22 mouse cellular contexts compared by ENCODE assay signal in genomic region chr11:96879359-96879758, GRCm38 (mm10). TPM values are rescaled to one million over a fixed set of nuclear protein-coding genes. Genes with fewer than 3 reads are reported as not detected.
DNase-seq lines count a peak whose midpoint lies in the region; ATAC-seq and TF ChIP-seq lines count a peak whose summit lies in the region.
"Had no signal": no experiment of that assay in that cellular context is flagged by ENCODE, and none has a peak within 500 bp of the region (broad histone marks: within the 10 kb centered on the region; RNA-seq: fewer than 3 reads in every experiment).

No protein-coding gene starts in this region.

- WGBS in liver, adult 2 months, result 43% methylated on average over 7 of the region's 7 CpGs
- WGBS in liver, embryonic 11.5 days, result 25% methylated on average over 7 of the region's 7 CpGs
- WGBS in embryonic facial prominence, embryonic 11.5 days, result 30% methylated on average over 7 of the region's 7 CpGs
- whole genome bisulfite sequencing in hindbrain, embryonic 14.5 days, result 6% methylated on average over 7 of the region's 7 CpGs
- WGBS in neural tube, embryonic 13.5 days, result 12% methylated on average over 7 of the region's 7 CpGs

- H3K79me2 ChIP-seq in liver, adult 2 months (ENCODE audit: control insufficient read depth, insufficient read depth, low read length), result no peaks in the 10 kb centered on the region

- peak overlapping the region; percentile 37 for H3K27ac ChIP-seq in liver, adult 2 months (replicated peaks; ENCODE audit: insufficient read depth, low read depth, low read length)
- H3K27ac ChIP-seq in liver, embryonic 11.5 days (ENCODE audit: low read depth, low read length), result no peak overlapping the region
- H3K27ac ChIP-seq in embryonic facial prominence, embryonic 11.5 days (replicated peaks; ENCODE audit: low read depth, low read length), result peak overlapping the region; percentile 13
- H3K27ac ChIP-seq in hindbrain, embryonic 14.5 days, result peak overlapping the region; percentile 100
- H3K27ac ChIP-seq in neural tube, embryonic 13.5 days (replicated peaks), result peak overlapping the region; percentile 99
- H3K27ac ChIP-seq: embryonic facial prominence, embryonic 13.5 days; liver, embryonic 14.5 days had no signal

- TF ChIP-seq POLR2A in liver, adult 2 months (IDR thresholded peaks at IDR 0.05; ENCODE audit: extremely low read depth, insufficient read depth, low read length), result no peak

- H3K4me3 ChIP-seq in liver, adult 2 months (ENCODE audit: insufficient read depth, low read depth, low read length), result peak overlapping the region; percentile 26; the same call in 1 of the 2 replicates
- no peak overlapping the region for H3K4me3 ChIP-seq in liver, embryonic 11.5 days (ENCODE audit: low read depth, low read length)
- H3K4me3 ChIP-seq in embryonic facial prominence, embryonic 11.5 days (ENCODE audit: low read depth, low read length), result no peak overlapping the region
- H3K4me3 ChIP-seq in hindbrain, embryonic 14.5 days (replicated peaks; ENCODE audit: low read length), result no peak overlapping the region
- H3K4me3 ChIP-seq in neural tube, embryonic 13.5 days, result no peak overlapping the region
- H3K4me3 ChIP-seq: embryonic facial prominence, embryonic 13.5 days; heart, embryonic 12.5 days; megakaryocyte, embryonic 14.5 days had no signal

- no peak for DNase-seq in liver, adult 2 months (ENCODE audit: extremely low read depth, low read depth, low spot score)
- DNase-seq in liver, embryonic 11.5 days (ENCODE audit: low spot score), result no peak
- no peak for DNase-seq in embryonic facial prominence, embryonic 11.5 days (ENCODE audit: low spot score)
- DNase-seq in hindbrain, embryonic 14.5 days (ENCODE audit: low spot score), result no peak
- DNase-seq in layer of hippocampus, postnatal 10 days (ENCODE audit: low spot score in 2 of 2), result no peak
- DNase-seq in kidney, postnatal 36 days, result no peak
- DNase-seq: adrenal gland, postnatal 10 days; cerebellum, adult 9-10 months; gastrocnemius, postnatal 36 days; heart, postnatal 36 days; kidney, adult 11 months; kidney, postnatal 4 days; left cerebral cortex, postnatal 4 days; lung, postnatal 10 days; thymus, adult 2 months had no signal

- H3K36me3 ChIP-seq in liver, adult 2 months (ENCODE audit: control insufficient read depth, insufficient read depth, low read length), result no peaks in the 10 kb centered on the region
- no peaks in the 10 kb centered on the region for H3K36me3 ChIP-seq in liver, embryonic 11.5 days (ENCODE audit: control insufficient read depth, insufficient read depth, low read length)
- no peaks in the 10 kb centered on the region for H3K36me3 ChIP-seq in embryonic facial prominence, embryonic 11.5 days (replicated peaks; ENCODE audit: control insufficient read depth, insufficient read depth, low read depth, low read length)
- H3K36me3 ChIP-seq in hindbrain, embryonic 14.5 days (replicated peaks; ENCODE audit: control insufficient read depth, insufficient read depth), result no peaks in the 10 kb centered on the region
- H3K36me3 ChIP-seq in neural tube, embryonic 13.5 days, result no peaks in the 10 kb centered on the region
- H3K36me3 ChIP-seq: embryonic facial prominence, embryonic 13.5 days; heart, embryonic 12.5 days had no signal

- H3K27me3 ChIP-seq in liver, adult 2 months (ENCODE audit: control insufficient read depth, insufficient read depth, low read length), result peaks cover 2% of the 10 kb centered on the region; the same call in 1 of the 2 replicates
- peaks cover 22% of the 10 kb centered on the region for H3K27me3 ChIP-seq in liver, embryonic 11.5 days (replicated peaks; ENCODE audit: control insufficient read depth, insufficient read depth, low read length)
- no peaks in the 10 kb centered on the region for H3K27me3 ChIP-seq in embryonic facial prominence, embryonic 11.5 days (ENCODE audit: control insufficient read depth, insufficient read depth, low read length)
- H3K27me3 ChIP-seq in hindbrain, embryonic 14.5 days (ENCODE audit: control insufficient read depth, insufficient read depth, low read length), result no peaks in the 10 kb centered on the region
- no peaks in the 10 kb centered on the region for H3K27me3 ChIP-seq in neural tube, embryonic 13.5 days

- H3K9ac ChIP-seq in liver, adult 2 months (ENCODE audit: low read depth, low read length), result peak overlapping the region; percentile 21; the same call in 1 of the 2 replicates
- no peak overlapping the region for H3K9ac ChIP-seq in liver, embryonic 11.5 days (ENCODE audit: low read depth, low read length)
- no peak overlapping the region for H3K9ac ChIP-seq in embryonic facial prominence, embryonic 11.5 days (replicated peaks; ENCODE audit: low read length)
- no peak overlapping the region for H3K9ac ChIP-seq in hindbrain, embryonic 14.5 days
- peak overlapping the region; percentile 34; the same call in 1 of the 2 replicates for H3K9ac ChIP-seq in neural tube, embryonic 13.5 days
- H3K9ac ChIP-seq: embryonic facial prominence, embryonic 13.5 days; heart, embryonic 12.5 days; liver, embryonic 14.5 days had no signal

- ATAC-seq in liver, embryonic 11.5 days (replicated peaks; ENCODE audit: low FRiP score), result no peak
- no peak for ATAC-seq in embryonic facial prominence, embryonic 11.5 days (replicated peaks; ENCODE audit: insufficient number of reproducible peaks, low FRiP score, low TSS enrichment, low read depth)
- ATAC-seq in hindbrain, embryonic 14.5 days (ENCODE audit: low FRiP score), result no peak
- no peak for ATAC-seq in neural tube, embryonic 13.5 days (ENCODE audit: low read depth)
- no peak for ATAC-seq in activated CD4-positive, CD25-positive, alpha-beta regulatory T cell, adult 4 months

- no peaks in the 10 kb centered on the region for H3K9me3 ChIP-seq in liver, embryonic 11.5 days (ENCODE audit: control insufficient read depth, low read length)
- H3K9me3 ChIP-seq in embryonic facial prominence, embryonic 11.5 days (replicated peaks; ENCODE audit: control insufficient read depth, low read length), result no peaks in the 10 kb centered on the region
- H3K9me3 ChIP-seq in hindbrain, embryonic 14.5 days (ENCODE audit: control insufficient read depth, low read length), result no peaks in the 10 kb centered on the region
- no peaks in the 10 kb centered on the region for H3K9me3 ChIP-seq in neural tube, embryonic 13.5 days
- H3K9me3 ChIP-seq: embryonic facial prominence, embryonic 13.5 days; heart, embryonic 12.5 days had no signal

- H3K4me2 ChIP-seq in liver, embryonic 11.5 days, result no peak overlapping the region
- no peak overlapping the region for H3K4me2 ChIP-seq in embryonic facial prominence, embryonic 11.5 days (ENCODE audit: low read depth, low read length)
- H3K4me2 ChIP-seq in hindbrain, embryonic 14.5 days (replicated peaks), result no peak overlapping the region
- H3K4me2 ChIP-seq in neural tube, embryonic 13.5 days, result no peak overlapping the region
- H3K4me2 ChIP-seq: embryonic facial prominence, embryonic 13.5 days; heart, embryonic 12.5 days had no signal

- TF ChIP-seq CTCF in liver, adult 2 months (IDR thresholded peaks at IDR 0.05; ENCODE audit: low read depth, low read length), result no peak

- no peaks in the 10 kb centered on the region for H3K4me1 ChIP-seq in liver, adult 2 months (ENCODE audit: control insufficient read depth, insufficient read depth, low read length)
- H3K4me1 ChIP-seq in liver, embryonic 11.5 days (replicated peaks; ENCODE audit: control insufficient read depth, insufficient read depth, low read length), result peaks cover 24% of the 10 kb centered on the region
- H3K4me1 ChIP-seq in embryonic facial prominence, embryonic 11.5 days (ENCODE audit: control insufficient read depth, insufficient read depth, low read length), result peaks cover 9% of the 10 kb centered on the region
- H3K4me1 ChIP-seq in hindbrain, embryonic 14.5 days (replicated peaks; ENCODE audit: control insufficient read depth, insufficient read depth, low read length), result peaks cover 46% of the 10 kb centered on the region
- H3K4me1 ChIP-seq in neural tube, embryonic 13.5 days (replicated peaks), result peaks cover 58% of the 10 kb centered on the region

RNA-seq across cellular contexts. Expression of gene Copz2, which starts 29.7 kb away (rescaled TPM):
- 17.2 and 20.7 TPM in 2 replicates for total RNA-seq in liver, adult 2 months (2014; rRNA removed)
- polyA plus RNA-seq in liver, adult 2 months (2012; rRNA removed), result 43.5 and 48.2 TPM in 2 replicates
- polyA plus RNA-seq in liver, embryonic 11.5 days (2014; fragmentation: Nextera tagmentation; extraction: Ambion mirVana), result 33.6 and 41.2 TPM in 2 replicates
- polyA plus RNA-seq in embryonic facial prominence, embryonic 11.5 days (2014; fragmentation: Nextera tagmentation; extraction: Ambion mirVana), result 61.1 and 61.2 TPM in 2 replicates
- 23.1 and 29.7 TPM in 2 replicates for polyA plus RNA-seq in hindbrain, embryonic 14.5 days (2014; fragmentation: Nextera tagmentation; extraction: Ambion mirVana)
- 36.6 and 43.2 TPM in 2 replicates for polyA plus RNA-seq in neural tube, embryonic 13.5 days (2015; fragmentation: Nextera tagmentation; extraction: Ambion mirVana)
- polyA plus RNA-seq in activated CD4-positive, CD25-positive, alpha-beta regulatory T cell, adult 4 months (2017; shearing (Covaris generic)), result not detected
- total RNA-seq in layer of hippocampus, postnatal 10 days (2021), result 1 to 10 TPM; 4.2 to 5.6 TPM

RNA-seq across cellular contexts. Expression of gene Cdk5rap3, which starts 36.9 kb away (rescaled TPM):
- total RNA-seq in liver, adult 2 months (2014; rRNA removed), result 44.1 and 52.2 TPM in 2 replicates
- 36.6 and 50.5 TPM in 2 replicates for polyA plus RNA-seq in liver, adult 2 months (2012; rRNA removed)
- polyA plus RNA-seq in liver, embryonic 11.5 days (2014; fragmentation: Nextera tagmentation; extraction: Ambion mirVana), result 69.6 and 71.3 TPM in 2 replicates
- 76.0 and 76.2 TPM in 2 replicates for polyA plus RNA-seq in embryonic facial prominence, embryonic 11.5 days (2014; fragmentation: Nextera tagmentation; extraction: Ambion mirVana)
- polyA plus RNA-seq in hindbrain, embryonic 14.5 days (2014; fragmentation: Nextera tagmentation; extraction: Ambion mirVana), result 74.0 and 77.8 TPM in 2 replicates
- polyA plus RNA-seq in neural tube, embryonic 13.5 days (2015; fragmentation: Nextera tagmentation; extraction: Ambion mirVana), result 79.2 and 92.0 TPM in 2 replicates
- 10 to 100 TPM; 86.7 to 92.1 TPM for polyA plus RNA-seq in activated CD4-positive, CD25-positive, alpha-beta regulatory T cell, adult 4 months (2017; shearing (Covaris generic))
- 10 to 100 TPM; 53.4 to 59.6 TPM for total RNA-seq in layer of hippocampus, postnatal 10 days (2021)

RNA-seq across cellular contexts. Expression of gene Prr15l, which starts 48.5 kb away (rescaled TPM):
- total RNA-seq in liver, adult 2 months (2014; rRNA removed), result 0.34 and 0.46 TPM in 2 replicates
- 0.60 and 0.64 TPM in 2 replicates for polyA plus RNA-seq in liver, adult 2 months (2012; rRNA removed)
- 1.8 and 2.2 TPM in 2 replicates for polyA plus RNA-seq in liver, embryonic 11.5 days (2014; fragmentation: Nextera tagmentation; extraction: Ambion mirVana)
- 1.7 and 2.8 TPM in 2 replicates for polyA plus RNA-seq in embryonic facial prominence, embryonic 11.5 days (2014; fragmentation: Nextera tagmentation; extraction: Ambion mirVana)
- polyA plus RNA-seq in hindbrain, embryonic 14.5 days (2014; fragmentation: Nextera tagmentation; extraction: Ambion mirVana), result 0.16 TPM in 2 replicates
- polyA plus RNA-seq in neural tube, embryonic 13.5 days (2015; fragmentation: Nextera tagmentation; extraction: Ambion mirVana), result 0.21 TPM in 1 of 2 replicates, not detected in the other
- under 1 TPM in 1 of 2 experiments, not detected in 1; 0.15 TPM for polyA plus RNA-seq in activated CD4-positive, CD25-positive, alpha-beta regulatory T cell, adult 4 months (2017; shearing (Covaris generic))
- total RNA-seq in layer of hippocampus, postnatal 10 days (2021), result not detected
- total RNA-seq: gastrocnemius, postnatal 36 days; layer of hippocampus, postnatal 25 days; left cerebral cortex, postnatal 4 days had no signal

RNA-seq across cellular contexts. Expression of gene Nfe2l1, which starts 49.6 kb away (rescaled TPM):
- 41.3 and 45.0 TPM in 2 replicates for total RNA-seq in liver, adult 2 months (2014; rRNA removed)
- polyA plus RNA-seq in liver, adult 2 months (2012; rRNA removed), result 106 and 107 TPM in 2 replicates
- 27.6 and 28.9 TPM in 2 replicates for polyA plus RNA-seq in liver, embryonic 11.5 days (2014; fragmentation: Nextera tagmentation; extraction: Ambion mirVana)
- polyA plus RNA-seq in embryonic facial prominence, embryonic 11.5 days (2014; fragmentation: Nextera tagmentation; extraction: Ambion mirVana), result 30.3 and 32.5 TPM in 2 replicates
- 49.3 and 54.7 TPM in 2 replicates for polyA plus RNA-seq in hindbrain, embryonic 14.5 days (2014; fragmentation: Nextera tagmentation; extraction: Ambion mirVana)
- 66.2 and 66.5 TPM in 2 replicates for polyA plus RNA-seq in neural tube, embryonic 13.5 days (2015; fragmentation: Nextera tagmentation; extraction: Ambion mirVana)
- 10 to 100 TPM; 19.7 to 22.1 TPM for polyA plus RNA-seq in activated CD4-positive, CD25-positive, alpha-beta regulatory T cell, adult 4 months (2017; shearing (Covaris generic))
- 100 to 1,000 TPM; 183 to 193 TPM for total RNA-seq in layer of hippocampus, postnatal 10 days (2021)

Comparison
In these comparisons a context has a peak if more than half of its experiments do, and no peak if none do; other contexts are left out.
1. H3K9ac ChIP-seq: peak in liver, adult 2 months (single experiment) and neural tube, embryonic 13.5 days (single experiment); none in liver, embryonic 11.5 days (single experiment), embryonic facial prominence, embryonic 11.5 days (single experiment) and hindbrain, embryonic 14.5 days (single experiment).
2. RNA of gene Copz2, which starts 29.7 kb away (polyA plus RNA-seq): 61.1 to 61.2 TPM in embryonic facial prominence, embryonic 11.5 days, 43.5 to 48.2 TPM in liver, adult 2 months, 33.6 to 41.2 TPM in liver, embryonic 11.5 days, 36.6 to 43.2 TPM in neural tube, embryonic 13.5 days and 23.1 to 29.7 TPM in hindbrain, embryonic 14.5 days; not detected in activated CD4-positive, CD25-positive, alpha-beta regulatory T cell, adult 4 months; every median in the first group is over 10 times any median in the second.